Mouse (Mus musculus) ES-Bruce4 (cell line): Measurements from ENCODE around the gene Arhgap29. TPM values are rescaled to one million over a fixed set of nuclear protein-coding genes. Genes with fewer than 3 reads are reported as not detected.

Source experiments
- H3K27ac ChIP-seq: 2 replicates; pipeline ENCODE4 v1.5.1; 2012; ENCODE audit warnings: low read length, inconsistent platforms; ENCODE audit not compliant: insufficient read depth
- H3K27me3 ChIP-seq: 2 replicates; pipeline ENCODE4 v1.6.1; 2012; ENCODE audit warnings: mild to moderate bottlenecking, low read length, inconsistent platforms; ENCODE audit not compliant: control insufficient read depth, poor library complexity, insufficient read depth, severe bottlenecking
- H3K36me3 ChIP-seq: 2 replicates; pipeline ENCODE4 v1.6.1; 2012; ENCODE audit warnings: inconsistent platforms, mild to moderate bottlenecking, low read length, moderate library complexity; ENCODE audit not compliant: control insufficient read depth, poor library complexity, insufficient read depth, severe bottlenecking
- H3K4me1 ChIP-seq: one replicate; pipeline ENCODE4 v1.8.1; 2011; ENCODE audit warnings: low read length; ENCODE audit not compliant: control insufficient read depth, insufficient read depth
- H3K4me3 ChIP-seq: 2 replicates; pipeline ENCODE4 v1.5.1; 2011; ENCODE audit warnings: low read depth, mild to moderate bottlenecking, low read length
- H3K9ac ChIP-seq: 2 replicates; pipeline ENCODE4 v1.6.1; 2012; ENCODE audit warnings: low read depth, mild to moderate bottlenecking, inconsistent platforms; ENCODE audit not compliant: poor library complexity, severe bottlenecking
- H3K9me3 ChIP-seq: replicated peaks from 2 replicates; pipeline ENCODE4 v1.6.1; 2012; ENCODE audit warnings: mild to moderate bottlenecking, low read length, inconsistent platforms; ENCODE audit not compliant: control insufficient read depth, poor library complexity, insufficient read depth, severe bottlenecking
- CTCF ChIP-seq: IDR thresholded peaks from one replicate; pipeline ENCODE4 v1.8.1; 2011; ENCODE audit warnings: low read depth, low read length
- EP300 ChIP-seq: IDR thresholded peaks from 2 replicates; pipeline ENCODE4 v1.6.1; 2011; ENCODE audit warnings: low read depth, low read length; ENCODE audit not compliant: insufficient read depth
- POLR2A ChIP-seq: IDR thresholded peaks from one replicate; pipeline ENCODE4 v1.8.1; 2011; ENCODE audit warnings: low read length; ENCODE audit not compliant: insufficient read depth
- polyA plus RNA-seq: library from polyadenylated mRNA; stranded (reverse); fragments of >200 nt; gene quantifications from 2 replicates; pipeline ENCODE4 v1.2.4, GENCODE M21; 2011; ENCODE audit warnings: low read depth; ENCODE audit not compliant: missing spikeins, insufficient read depth, insufficient read length

The Arhgap29 gene
- polyA plus RNA-seq, 1 experiment, result 70.1 TPM

DNA sequence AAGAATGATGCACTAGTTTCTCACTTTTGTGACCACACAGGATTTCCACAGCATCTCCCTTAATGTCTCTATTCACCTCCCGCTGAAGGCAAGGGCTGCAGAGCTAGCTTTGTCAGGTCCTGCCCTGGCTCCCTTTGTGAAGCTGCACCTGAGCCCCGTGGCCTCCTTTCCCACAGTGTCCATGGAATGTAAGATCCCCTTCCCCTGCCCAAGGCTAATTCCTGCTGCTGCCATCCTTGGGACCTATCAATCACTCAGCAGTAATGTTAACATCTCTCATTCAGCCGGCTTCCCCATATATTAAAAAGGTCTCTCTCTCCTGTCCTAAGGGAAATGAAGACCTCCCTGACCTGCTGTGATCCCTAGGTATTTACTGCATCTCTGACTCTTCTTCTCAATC lies 82.8 kb downstream of the Arhgap29 start:
- Histone ChIP-seq H3K27me3 (no peaks in the 10 kb centered on the region), H3K9me3 (no peaks in the 10 kb centered on the region), H3K4me1 (no peaks in the 10 kb centered on the region), H3K36me3 (no peaks in the 10 kb centered on the region), H3K9ac (no peak overlapping the region), H3K4me3 (no peak overlapping the region), H3K27ac (no peak overlapping the region)
- TF ChIP-seq EP300 (no peak), POLR2A (no peak), CTCF (no peak)

DNA sequence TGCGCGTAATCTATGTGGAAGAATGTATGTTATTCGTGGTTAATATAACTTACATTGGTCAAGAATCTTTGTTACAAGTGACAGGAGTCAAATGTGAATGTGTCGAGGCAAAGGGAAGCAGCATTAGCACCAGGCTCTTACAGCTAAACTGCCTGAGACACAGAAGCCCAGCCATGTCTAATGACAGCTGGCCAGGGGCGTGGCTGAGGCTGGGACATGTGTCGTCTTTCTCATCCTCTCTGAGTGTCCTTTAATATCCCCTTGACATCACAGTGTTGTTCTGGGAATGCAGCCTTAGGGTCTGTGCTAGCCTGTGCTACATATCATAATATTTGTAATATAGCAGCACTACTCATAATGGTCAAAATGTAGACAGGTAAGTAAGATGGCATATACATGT lies 88.2 kb downstream of the Arhgap29 start:
- no peak for TF ChIP-seq POLR2A
- TF ChIP-seq EP300, result no peak
- TF ChIP-seq CTCF, result no peak

DNA sequence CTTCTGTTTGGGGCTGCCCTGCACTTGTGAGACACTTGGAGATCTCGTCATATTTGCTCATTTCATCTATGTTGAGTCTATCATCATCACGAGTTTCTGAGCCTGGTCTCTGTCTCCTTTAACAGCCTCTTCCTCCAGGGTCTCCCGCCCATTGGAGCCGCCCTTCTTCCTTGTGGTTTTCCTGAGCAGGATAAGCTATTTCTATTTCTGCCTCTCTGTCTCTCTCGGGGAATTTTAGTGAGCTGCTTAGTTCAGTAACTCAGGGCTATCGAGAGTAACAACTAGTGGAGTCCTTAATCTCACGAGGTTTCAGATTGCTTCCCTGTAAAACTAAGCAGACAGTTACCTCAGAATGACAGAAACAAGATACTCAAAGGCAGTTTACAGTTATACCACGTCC lies 90.8 kb downstream of the Arhgap29 start:
- Histone ChIP-seq H3K9ac (no peak overlapping the region), H3K36me3 (no peaks in the 10 kb centered on the region), H3K9me3 (no peaks in the 10 kb centered on the region), H3K4me3 (no peak overlapping the region), H3K27ac (no peak overlapping the region), H3K4me1 (peaks cover 4% of the 10 kb centered on the region), H3K27me3 (no peaks in the 10 kb centered on the region)
- no peak for TF ChIP-seq EP300
- no peak for TF ChIP-seq POLR2A
- TF ChIP-seq CTCF, result no peak

More for the DNA sequence above, 88.2 kb downstream of the Arhgap29 start:
- no peaks in the 10 kb centered on the region for H3K36me3 ChIP-seq
- H3K27me3 ChIP-seq, result no peaks in the 10 kb centered on the region
- H3K4me1 ChIP-seq, result no peaks in the 10 kb centered on the region
- H3K27ac ChIP-seq, result no peak overlapping the region
- H3K9me3 ChIP-seq, result no peaks in the 10 kb centered on the region
- H3K4me3 ChIP-seq, result no peak overlapping the region
- no peak overlapping the region for H3K9ac ChIP-seq

DNA sequence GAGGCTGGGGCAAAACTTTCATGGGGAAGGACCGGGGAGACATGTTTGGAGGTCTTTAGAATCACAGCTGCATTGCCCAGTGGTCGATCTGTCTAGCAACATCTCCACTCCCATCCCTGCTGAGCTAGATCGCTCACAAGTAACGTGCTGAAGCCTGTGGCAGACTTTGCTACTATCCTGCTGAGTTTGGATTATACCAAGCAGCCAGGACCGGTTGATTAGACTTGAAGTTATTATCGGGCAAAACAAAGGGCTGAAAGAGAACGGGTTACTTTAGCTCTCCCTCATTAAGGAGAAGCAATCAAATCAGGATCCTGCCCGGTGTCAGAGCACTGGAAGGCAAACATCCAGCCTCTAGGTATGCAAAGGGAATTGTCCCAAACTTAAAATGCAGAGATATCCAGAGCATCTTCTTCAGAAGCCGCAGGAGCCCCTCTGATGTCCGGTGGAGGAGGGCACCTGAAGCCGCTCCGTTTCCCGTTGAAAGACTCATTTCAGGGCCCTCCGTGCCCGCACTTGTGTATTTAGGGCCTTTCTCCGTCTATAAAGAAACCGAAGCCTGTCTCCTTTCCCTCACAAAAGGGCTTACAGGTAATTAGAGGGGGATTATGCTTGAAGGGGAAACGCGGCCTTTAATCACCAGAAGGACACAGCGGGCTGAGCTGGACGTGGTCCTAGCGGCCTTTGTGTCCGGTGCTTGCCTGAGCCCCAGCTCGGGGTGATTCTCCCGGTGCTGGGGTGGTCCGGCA lies 91.6 kb downstream of the Arhgap29 start, which contains the start of gene Abca4:
Abca4 (plus strand) TSS at position 645 of the 749 bp plus-strand sequence.
- Histone ChIP-seq H3K4me3 (no peak within 1 kb of the TSS), H3K27ac (no peak within 1 kb of the TSS), H3K9ac (no peak within 1 kb of the TSS)

DNA sequence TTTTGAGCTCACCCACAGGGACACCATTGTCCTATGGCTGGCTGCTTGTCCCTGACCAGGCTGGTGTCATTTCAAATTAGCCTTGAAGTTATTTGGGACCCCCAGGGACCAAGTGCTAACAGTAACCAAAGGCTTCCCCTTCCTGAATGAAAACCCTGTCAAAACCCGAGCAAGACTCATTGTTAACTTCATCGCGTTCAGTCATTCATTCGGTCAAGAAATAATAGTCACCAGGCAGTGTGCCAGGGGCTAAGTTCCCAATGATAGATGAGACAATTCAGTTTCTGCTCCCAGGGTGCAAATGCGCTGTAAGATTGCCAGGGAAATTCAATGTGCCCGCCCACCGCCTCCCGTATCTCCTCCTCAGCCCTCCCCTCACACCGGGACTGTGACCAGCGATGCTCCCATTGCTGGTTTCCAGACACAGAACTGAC lies 93.9 kb downstream of the Arhgap29 start:
- no peak overlapping the region for H3K9ac ChIP-seq
- no peaks in the 10 kb centered on the region for H3K9me3 ChIP-seq
- no peaks in the 10 kb centered on the region for H3K36me3 ChIP-seq
- TF ChIP-seq POLR2A (no peak), EP300 (no peak), CTCF (no peak)
- peaks cover 9% of the 10 kb centered on the region for H3K4me1 ChIP-seq
- no peaks in the 10 kb centered on the region for H3K27me3 ChIP-seq
- no peak overlapping the region for H3K4me3 ChIP-seq
- no peak overlapping the region for H3K27ac ChIP-seq

More for the DNA sequence above, 91.6 kb downstream of the Arhgap29 start, which contains the start of gene Abca4:
- Histone ChIP-seq H3K36me3 (no peaks in the 10 kb centered on the region), H3K27me3 (no peaks in the 10 kb centered on the region), H3K9me3 (no peaks in the 10 kb centered on the region), H3K4me1 (peaks cover 5% of the 10 kb centered on the region)
- TF ChIP-seq CTCF (no peak), EP300 (no peak), POLR2A (no peak)

DNA sequence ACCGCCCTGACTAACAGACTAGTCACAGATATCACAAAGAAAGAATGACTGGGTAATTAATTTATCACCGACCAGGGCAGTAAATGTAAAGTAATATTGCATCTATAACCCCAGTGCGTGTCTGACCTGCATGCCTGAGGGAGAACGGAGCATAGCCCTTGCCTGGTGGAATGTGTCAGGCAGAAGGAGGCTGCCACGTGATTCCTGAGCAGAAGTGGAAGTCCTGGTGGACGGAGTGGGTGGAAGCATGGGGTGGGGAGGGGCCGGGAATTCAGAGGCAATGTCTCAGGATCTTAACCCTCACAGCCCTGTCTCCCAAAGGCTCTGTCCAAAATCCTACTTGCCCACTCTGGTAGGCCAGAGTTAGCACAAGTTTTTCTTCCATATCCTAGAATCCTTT lies 95.1 kb downstream of the Arhgap29 start:
- H3K9me3 ChIP-seq, result no peaks in the 10 kb centered on the region
- no peaks in the 10 kb centered on the region for H3K27me3 ChIP-seq
- H3K4me3 ChIP-seq, result no peak overlapping the region
- H3K4me1 ChIP-seq, result peaks cover 9% of the 10 kb centered on the region
- no peaks in the 10 kb centered on the region for H3K36me3 ChIP-seq
- H3K27ac ChIP-seq, result no peak overlapping the region
- TF ChIP-seq EP300 (no peak), POLR2A (no peak), CTCF (no peak)
- H3K9ac ChIP-seq, result no peak overlapping the region
